Mouse (Mus musculus) midbrain, postnatal 0 days (tissue): Measurements from ENCODE around the gene Pm20d1. TPM values are rescaled to one million over a fixed set of nuclear protein-coding genes. Genes with fewer than 3 reads are reported as not detected.
A peak's percentile ranks its signal among the peaks of the same experiment; 100 is the strongest.

Experiments
- ATAC-seq: fragments of 200-750 bp; cut with Nextera tagmentation; 2 replicates; pipeline ENCODE4 v1.8.0; 2017; ENCODE audit warnings: moderate number of reproducible peaks, mild to moderate bottlenecking, moderate TSS enrichment, moderate library complexity; ENCODE audit not compliant: low FRiP score
- DNase-seq: peaks from one replicate; pipeline ENCODE4 v3.0.0-alpha.2; 2015; ENCODE audit warnings: low spot score
- H3K27ac ChIP-seq: fragments of 300-500 bp; sonication (generic); 2 replicates; pipeline ENCODE4 v1.5.1; 2014; ENCODE audit warnings: low read depth, mild to moderate bottlenecking, low read length, mixed read lengths
- H3K27me3 ChIP-seq: fragments of 300-500 bp; sonication (generic); 2 replicates; pipeline ENCODE4 v1.6.1; 2014; ENCODE audit warnings: low read length, control low read depth, mixed read lengths; ENCODE audit not compliant: insufficient read depth
- H3K36me3 ChIP-seq: fragments of 300-500 bp; sonication (generic); 2 replicates; pipeline ENCODE4 v1.6.1; 2014; ENCODE audit warnings: low read length, control low read depth, mixed read lengths; ENCODE audit not compliant: insufficient read depth
- H3K4me1 ChIP-seq: fragments of 300-500 bp; sonication (generic); 2 replicates; pipeline ENCODE4 v1.6.1; 2014; ENCODE audit warnings: mild to moderate bottlenecking, control low read depth, antibody characterized with exemption, low read length, mixed read lengths; ENCODE audit not compliant: insufficient read depth
- H3K4me2 ChIP-seq: fragments of 300-500 bp; sonication (generic); 2 replicates; pipeline ENCODE4 v1.6.1; 2014; ENCODE audit warnings: low read depth, mild to moderate bottlenecking, low read length, mixed read lengths; ENCODE audit not compliant: poor library complexity, severe bottlenecking
- H3K4me3 ChIP-seq: fragments of 300-500 bp; sonication (generic); 2 replicates; pipeline ENCODE4 v1.5.1; 2014; ENCODE audit warnings: low read depth, mild to moderate bottlenecking, low read length, moderate library complexity
- H3K9ac ChIP-seq: fragments of 300-500 bp; sonication (generic); replicated peaks from 2 replicates; pipeline ENCODE4 v1.6.1; 2014; ENCODE audit warnings: mild to moderate bottlenecking, low read length, moderate library complexity, mixed read lengths; ENCODE audit not compliant: poor library complexity, severe bottlenecking
- H3K9me3 ChIP-seq: fragments of 300-500 bp; sonication (generic); 2 replicates; pipeline ENCODE4 v1.6.1; 2016; ENCODE audit warnings: low read length, control low read depth
- CTCF ChIP-seq: IDR thresholded peaks from 2 replicates; pipeline ENCODE4 v1.5.1; 2016; ENCODE audit warnings: antibody characterized with exemption, mild to moderate bottlenecking
- WGBS: fragments of 180-500 bp; shearing (Covaris S2); extraction: QIAGEN DNeasy Blood & Tissue Kit; methylation state at CpG from one replicate; pipeline ENCODE4 v1.1.7; 2014; 5-methylcytosine and 5-hydroxymethylcytosine counted together
- polyA plus RNA-seq: library from polyadenylated mRNA; unstranded; fragments of >200 nt; fragmentation: Nextera tagmentation; extraction: Ambion mirVana; gene quantifications from 2 replicates; pipeline ENCODE4 v1.2.1, GENCODE M21; 2015
- total RNA-seq: library from RNA; depleted of rRNA; stranded (reverse); fragments of >200 nt; gene quantifications from 2 replicates; pipeline ENCODE4 v1.2.3, GENCODE M21; 2014

The Pm20d1 gene
- total and polyA plus RNA-seq, 2 experiments from 2014 or later, result 0.05 to 0.38 TPM

- H3K27me3 ChIP-seq, result no peaks in the 10 kb centered on the region
- WGBS, result 74% methylated on average over 5 of the region's 5 CpGs
- H3K36me3 ChIP-seq, result peaks cover 36% of the 10 kb centered on the region; the same call in 1 of the 2 replicates
- ATAC-seq (no peak), DNase-seq (peak; percentile 57)
- TF ChIP-seq CTCF, result peak; percentile 67
- H3K27ac ChIP-seq, result no peak overlapping the region
- H3K4me2 ChIP-seq, result no peak overlapping the region
- H3K9ac ChIP-seq, result no peak overlapping the region
- no peaks in the 10 kb centered on the region for H3K9me3 ChIP-seq
- H3K4me1 ChIP-seq, result no peaks in the 10 kb centered on the region
- H3K4me3 ChIP-seq, result no peak overlapping the region
These were observed 49.1 kb downstream of the Pm20d1 start for GRCm38 (mm10) chr1:131846255-131846654.

- Histone ChIP-seq H3K36me3 (no peaks in the 10 kb centered on the region), H3K4me3 (no peak overlapping the region), H3K27me3 (no peaks in the 10 kb centered on the region), H3K4me2 (no peak overlapping the region), H3K27ac (no peak overlapping the region), H3K4me1 (no peaks in the 10 kb centered on the region), H3K9me3 (no peaks in the 10 kb centered on the region), H3K9ac (no peak overlapping the region)
- ATAC-seq (no peak), DNase-seq (no peak)
- WGBS, result 76% methylated on average over 4 of the region's 4 CpGs
- TF ChIP-seq CTCF, result no peak
These were observed 64.6 kb downstream of the Pm20d1 start for GRCm38 (mm10) chr1:131861811-131862210.

GRCm38 (mm10) chr1:131865596-131865995 is 68.4 kb downstream of the Pm20d1 start:
- no peaks in the 10 kb centered on the region for H3K4me1 ChIP-seq
- H3K27me3 ChIP-seq, result no peaks in the 10 kb centered on the region
- ATAC-seq (no peak), DNase-seq (no peak)
- H3K4me2 ChIP-seq, result no peak overlapping the region
- TF ChIP-seq CTCF, result no peak
- no peak overlapping the region for H3K27ac ChIP-seq
- H3K9me3 ChIP-seq, result no peaks in the 10 kb centered on the region
- H3K36me3 ChIP-seq, result no peaks in the 10 kb centered on the region
- H3K9ac ChIP-seq, result no peak overlapping the region
- no peak overlapping the region for H3K4me3 ChIP-seq
- 84% methylated on average over 5 of the region's 5 CpGs for WGBS

GRCm38 (mm10) chr1:131866304-131866999 is 69.3 kb downstream of the Pm20d1 start:
- no peak overlapping the region; the same call in 1 of the 2 replicates for H3K4me2 ChIP-seq
- H3K4me1 ChIP-seq, result no peaks in the 10 kb centered on the region
- no peak for ATAC-seq
- no peak overlapping the region for H3K4me3 ChIP-seq
- H3K27ac ChIP-seq, result no peak overlapping the region
- no peaks in the 10 kb centered on the region for H3K9me3 ChIP-seq
- H3K27me3 ChIP-seq, result no peaks in the 10 kb centered on the region
- H3K36me3 ChIP-seq, result no peaks in the 10 kb centered on the region
- 80% methylated on average over 6 of the region's 6 CpGs for WGBS
- TF ChIP-seq CTCF, result no peak
- H3K9ac ChIP-seq, result no peak overlapping the region
- DNase-seq, result no peak

- no peaks in the 10 kb centered on the region for H3K36me3 ChIP-seq
- peak; percentile 97 for ATAC-seq
- no peaks in the 10 kb centered on the region for H3K9me3 ChIP-seq
- TF ChIP-seq CTCF, result peak; percentile 89
- DNase-seq, result peak; percentile 98
- H3K4me1 ChIP-seq, result no peaks in the 10 kb centered on the region
- peak within 1 kb of the TSS; percentile 46; the same call in 1 of the 2 replicates for H3K9ac ChIP-seq
- peak within 1 kb of the TSS; percentile 58 for H3K4me3 ChIP-seq
- WGBS, result 2% methylated on average over 46 of the region's 46 CpGs
- peak within 1 kb of the TSS; percentile 93 for H3K4me2 ChIP-seq
- no peaks in the 10 kb centered on the region for H3K27me3 ChIP-seq
- no peak within 1 kb of the TSS for H3K27ac ChIP-seq
These were observed 70.1 kb downstream of the Pm20d1 start, which contains the start of gene Rab29 for GRCm38 (mm10) chr1:131867093-131867945. Rab29 (plus strand) TSS chr1:131867224.

GRCm38 (mm10) chr1:131867946-131868290 is 70.7 kb downstream of the Pm20d1 start:
- Histone ChIP-seq H3K27ac (no peak overlapping the region), H3K9me3 (no peaks in the 10 kb centered on the region), H3K36me3 (no peaks in the 10 kb centered on the region), H3K4me1 (no peaks in the 10 kb centered on the region), H3K4me3 (peak overlapping the region; percentile 58), H3K27me3 (no peaks in the 10 kb centered on the region), H3K4me2 (peak overlapping the region; percentile 93), H3K9ac (peak overlapping the region; percentile 46; the same call in 1 of the 2 replicates)
- DNase-seq (no peak), ATAC-seq (no peak)
- no peak for TF ChIP-seq CTCF
- 40% methylated on average over 10 of the region's 10 CpGs for WGBS
